In genomic region chr19:21654788-21655187, GRCm38 (mm10) we compare ENCODE assay signal across 9 mouse cellular contexts. TPM values are rescaled to one million over a fixed set of nuclear protein-coding genes. Genes with fewer than 3 reads are reported as not detected.
DNase-seq lines count a peak whose midpoint lies in the region; ATAC-seq and TF ChIP-seq lines count a peak whose summit lies in the region.
"Had no signal": no experiment of that assay in that cellular context is flagged by ENCODE, and none has a peak within 500 bp of the region (broad histone marks: within the 10 kb centered on the region; RNA-seq: fewer than 3 reads in every experiment).

No protein-coding gene starts in this region.

- DNase-seq in cerebellum, adult 2 months, result no peak
- DNase-seq in cerebellum, postnatal 14 days, result no peak
- DNase-seq in limb, embryonic 14.5 days (ENCODE audit: low spot score), result no peak
- DNase-seq in layer of hippocampus, postnatal 10 days (ENCODE audit: low spot score in 2 of 2), result no peak
- DNase-seq in right cerebral cortex, postnatal 4 days, result no peak
- DNase-seq: kidney, postnatal 25 days had no signal

- H3K9me3 ChIP-seq in megakaryocyte, embryonic 14.5 days, result no peaks in the 10 kb centered on the region
- no peaks in the 10 kb centered on the region for H3K9me3 ChIP-seq in limb, embryonic 14.5 days (ENCODE audit: control insufficient read depth, low read length)
- no peaks in the 10 kb centered on the region for H3K9me3 ChIP-seq in stomach, embryonic 14.5 days (ENCODE audit: control insufficient read depth, low read depth, low read length)

- H3K27ac ChIP-seq in cerebellum, adult 2 months (ENCODE audit: insufficient read depth, low read length), result no peak overlapping the region
- H3K27ac ChIP-seq in limb, embryonic 14.5 days (replicated peaks; ENCODE audit: low read depth, low read length), result no peak overlapping the region
- H3K27ac ChIP-seq in stomach, embryonic 14.5 days (ENCODE audit: low read length), result no peak overlapping the region

- H3K4me2 ChIP-seq in limb, embryonic 14.5 days (replicated peaks; ENCODE audit: low read depth, low read length, severe bottlenecking), result peak overlapping the region; percentile 68
- peak overlapping the region; percentile 72 for H3K4me2 ChIP-seq in stomach, embryonic 14.5 days (replicated peaks; ENCODE audit: low read depth, low read length)

- WGBS in cerebellum, adult 2 months, result 7% methylated on average over 7 of the region's 7 CpGs
- 79% methylated on average over 7 of the region's 7 CpGs for WGBS in limb, embryonic 14.5 days
- WGBS in stomach, embryonic 14.5 days, result 60% methylated on average over 7 of the region's 7 CpGs

- no peak for TF ChIP-seq POLR2A in cerebellum, adult 2 months (IDR thresholded peaks at IDR 0.05; ENCODE audit: borderline replicate concordance, insufficient read depth, low read length)
- TF ChIP-seq POLR2A in limb, embryonic 14.5 days (IDR thresholded peaks at IDR 0.05; ENCODE audit: borderline replicate concordance, extremely low read depth, insufficient read depth, insufficient read length), result no peak

- H3K4me3 ChIP-seq in cerebellum, adult 2 months (replicated peaks; ENCODE audit: insufficient read depth, low read depth, low read length), result peak overlapping the region; percentile 79
- H3K4me3 ChIP-seq in megakaryocyte, embryonic 14.5 days (replicated peaks), result peak overlapping the region; percentile 96
- H3K4me3 ChIP-seq in limb, embryonic 14.5 days (replicated peaks; ENCODE audit: low read length), result peak overlapping the region; percentile 84
- peak overlapping the region; percentile 67 for H3K4me3 ChIP-seq in stomach, embryonic 14.5 days (ENCODE audit: low read depth, low read length)

- H3K27me3 ChIP-seq in cerebellum, adult 2 months (ENCODE audit: control insufficient read depth, insufficient read depth, low read length), result no peaks in the 10 kb centered on the region
- H3K27me3 ChIP-seq in megakaryocyte, embryonic 14.5 days (replicated peaks), result no peaks in the 10 kb centered on the region
- no peaks in the 10 kb centered on the region for H3K27me3 ChIP-seq in limb, embryonic 14.5 days (ENCODE audit: control insufficient read depth, insufficient read depth, low read length)
- no peaks in the 10 kb centered on the region for H3K27me3 ChIP-seq in stomach, embryonic 14.5 days (ENCODE audit: control insufficient read depth, insufficient read depth, low read length)

- ATAC-seq in megakaryocyte, adult 5-6 weeks (ENCODE audit: poor library complexity, severe bottlenecking), result no peak
- ATAC-seq in limb, embryonic 14.5 days (ENCODE audit: low FRiP score, low read depth), result no peak
- no peak for ATAC-seq in stomach, embryonic 14.5 days (ENCODE audit: insufficient number of reproducible peaks, insufficient read depth, low FRiP score, low read depth)

- peaks cover 42% of the 10 kb centered on the region for H3K36me3 ChIP-seq in megakaryocyte, embryonic 14.5 days (replicated peaks; ENCODE audit: low read length)
- no peaks in the 10 kb centered on the region for H3K36me3 ChIP-seq in limb, embryonic 14.5 days (ENCODE audit: control insufficient read depth, insufficient read depth, low read length)
- H3K36me3 ChIP-seq in stomach, embryonic 14.5 days (ENCODE audit: control insufficient read depth, insufficient read depth, low read length), result no peaks in the 10 kb centered on the region

- H3K4me1 ChIP-seq in cerebellum, adult 2 months (ENCODE audit: control insufficient read depth, insufficient read depth, low read length), result peaks cover 4% of the 10 kb centered on the region
- peaks cover 75% of the 10 kb centered on the region for H3K4me1 ChIP-seq in megakaryocyte, embryonic 14.5 days
- H3K4me1 ChIP-seq in limb, embryonic 14.5 days (ENCODE audit: control insufficient read depth, insufficient read depth, low read length), result peaks cover 17% of the 10 kb centered on the region
- H3K4me1 ChIP-seq in stomach, embryonic 14.5 days (ENCODE audit: control insufficient read depth, insufficient read depth, low read length), result peaks cover 15% of the 10 kb centered on the region; the same call in 1 of the 2 replicates

- 0 out of 2 replicates have a peak overlapping the region, but pooled peaks have one; percentile 90 for H3K9ac ChIP-seq in limb, embryonic 14.5 days (ENCODE audit: low read depth, low read length, severe bottlenecking)
- no peak overlapping the region; the same call in 1 of the 2 replicates for H3K9ac ChIP-seq in stomach, embryonic 14.5 days (replicated peaks; ENCODE audit: low read depth, low read length)

- TF ChIP-seq CTCF in cerebellum, adult 2 months (IDR thresholded peaks at IDR 0.05; ENCODE audit: borderline replicate concordance, insufficient read depth, low read depth, low read length), result no peak

RNA-seq across cellular contexts. Expression of gene Abhd17b, which starts 1.8 kb away (rescaled TPM):
- polyA plus RNA-seq in cerebellum, adult 2 months (2012; rRNA removed), result 45.4 and 46.6 TPM in 2 replicates
- 2.5 and 10.1 TPM in 2 replicates for polyA plus RNA-seq in megakaryocyte, embryonic 14.5 days (2012; ENCODE audit: insufficient read depth, low replicate concordance)
- total RNA-seq in megakaryocyte, adult 5-6 weeks (2015), result 42.9 and 47.2 TPM in 2 replicates
- 30.3 and 32.8 TPM in 2 replicates for total RNA-seq in megakaryocyte, adult 5-6 weeks (2017)
- polyA plus RNA-seq in limb, embryonic 14.5 days (2012; rRNA removed), result 19.4 and 19.7 TPM in 2 replicates
- polyA plus RNA-seq in limb, embryonic 14.5 days (2014; fragmentation: Nextera tagmentation; extraction: Ambion mirVana), result 34.7 and 38.0 TPM in 2 replicates
- polyA plus RNA-seq in stomach, embryonic 14.5 days (2014; fragmentation: Nextera tagmentation; extraction: Ambion mirVana), result 26.5 and 31.3 TPM in 2 replicates
- total RNA-seq in layer of hippocampus, postnatal 10 days (2021), result 10 to 100 TPM; 60.7 to 62.3 TPM

RNA-seq across cellular contexts. Expression of gene 1110059E24Rik, which starts 2.0 kb away (rescaled TPM):
- polyA plus RNA-seq in cerebellum, adult 2 months (2012; rRNA removed), result 31.2 and 33.0 TPM in 2 replicates
- 5.4 TPM in 1 of 2 replicates, not detected in the other for polyA plus RNA-seq in megakaryocyte, embryonic 14.5 days (2012; ENCODE audit: insufficient read depth, low replicate concordance)
- total RNA-seq in megakaryocyte, adult 5-6 weeks (2015), result 34.3 and 36.9 TPM in 2 replicates
- 54.9 and 56.5 TPM in 2 replicates for total RNA-seq in megakaryocyte, adult 5-6 weeks (2017)
- polyA plus RNA-seq in limb, embryonic 14.5 days (2012; rRNA removed), result 24.1 and 35.0 TPM in 2 replicates
- polyA plus RNA-seq in limb, embryonic 14.5 days (2014; fragmentation: Nextera tagmentation; extraction: Ambion mirVana), result 54.2 and 55.0 TPM in 2 replicates
- 58.0 and 58.2 TPM in 2 replicates for polyA plus RNA-seq in stomach, embryonic 14.5 days (2014; fragmentation: Nextera tagmentation; extraction: Ambion mirVana)
- 10 to 100 TPM; 24.2 to 26.0 TPM for total RNA-seq in layer of hippocampus, postnatal 10 days (2021)
